12 mouse cellular contexts compared by ENCODE assay signal in genomic region chr1:152313480-152313879, GRCm38 (mm10).
DNase-seq lines count a peak whose midpoint lies in the region; ATAC-seq and TF ChIP-seq lines count a peak whose summit lies in the region.
"Had no signal": no experiment of that assay in that cellular context is flagged by ENCODE, and none has a peak within 500 bp of the region (broad histone marks: within the 10 kb centered on the region; RNA-seq: fewer than 3 reads in every experiment).

No protein-coding gene starts in this region.

- TF ChIP-seq EP300 in heart, postnatal 0 days (IDR thresholded peaks at IDR 0.05; ENCODE audit: low read depth): no peak

- no peaks in the 10 kb centered on the region for H3K27me3 ChIP-seq in heart, postnatal 0 days (ENCODE audit: control insufficient read depth, insufficient read depth, low read length)
- H3K27me3 ChIP-seq in testis, adult 2 months (ENCODE audit: control insufficient read depth, insufficient read depth, low read length): no peaks in the 10 kb centered on the region
- H3K27me3 ChIP-seq: embryonic facial prominence, embryonic 13.5 days; megakaryocyte, embryonic 14.5 days had no signal

- H3K27ac ChIP-seq in heart, postnatal 0 days (ENCODE audit: low read depth): no peak overlapping the region
- H3K27ac ChIP-seq in testis, adult 2 months (ENCODE audit: control insufficient read depth, insufficient read depth, low read depth, low read length): no peak overlapping the region
- H3K27ac ChIP-seq: embryonic facial prominence, embryonic 13.5 days; left cerebral cortex, adult 2 months had no signal

- TF ChIP-seq CTCF in heart, postnatal 0 days (IDR thresholded peaks at IDR 0.05; ENCODE audit: low read depth): peak; percentile 33; the same call in 1 of the 2 replicates
- TF ChIP-seq CTCF in testis, adult 2 months (IDR thresholded peaks at IDR 0.05; ENCODE audit: control insufficient read depth, insufficient read depth, insufficient replicate concordance, low read depth, low read length): peak; percentile 23; the same call in 1 of the 2 replicates

- H3K9ac ChIP-seq in heart, postnatal 0 days (replicated peaks; ENCODE audit: low read depth, low read length): no peak overlapping the region
- H3K9ac ChIP-seq: embryonic facial prominence, embryonic 13.5 days had no signal

- H3K4me2 ChIP-seq in heart, postnatal 0 days (ENCODE audit: low read depth, low read length): no peak overlapping the region
- H3K4me2 ChIP-seq: embryonic facial prominence, embryonic 13.5 days had no signal

- no peaks in the 10 kb centered on the region for H3K4me1 ChIP-seq in heart, postnatal 0 days (ENCODE audit: control insufficient read depth, insufficient read depth)
- no peaks in the 10 kb centered on the region for H3K4me1 ChIP-seq in testis, adult 2 months (ENCODE audit: control insufficient read depth, insufficient read depth, low read length)
- H3K4me1 ChIP-seq: embryonic facial prominence, embryonic 13.5 days had no signal

- no peak for ATAC-seq in heart, postnatal 0 days (ENCODE audit: insufficient read depth, low read depth)
- no peak for ATAC-seq in inflammation-experienced regulatory T-cells, adult 6 months

- H3K4me3 ChIP-seq in heart, postnatal 0 days (ENCODE audit: low read depth, low read length): no peak overlapping the region
- H3K4me3 ChIP-seq in testis, adult 2 months (ENCODE audit: control insufficient read depth, low read depth, low read length): no peak overlapping the region
- H3K4me3 ChIP-seq: embryonic facial prominence, embryonic 13.5 days; left cerebral cortex, adult 2 months; megakaryocyte, embryonic 14.5 days had no signal

- no peak for DNase-seq in heart, postnatal 0 days (ENCODE audit: low spot score)
- DNase-seq in heart, postnatal 14 days: no peak
- no peak for DNase-seq in testis, postnatal 10 days (ENCODE audit: low spot score)
- peak; percentile 17 for DNase-seq in embryo, embryonic 11.5 days (ENCODE audit: low read depth, low spot score)
- peak; percentile 70 for DNase-seq in thymus, postnatal 4 days
- DNase-seq in left cerebral cortex, postnatal 10 days (ENCODE audit: extremely low spot score in 1 of 2, low spot score in 2 of 2): no peak
- DNase-seq: right cerebral cortex, postnatal 25 days had no signal

- no peaks in the 10 kb centered on the region for H3K36me3 ChIP-seq in heart, postnatal 0 days (replicated peaks; ENCODE audit: control insufficient read depth, insufficient read depth, low read length)
- no peaks in the 10 kb centered on the region for H3K36me3 ChIP-seq in testis, adult 2 months (ENCODE audit: control insufficient read depth, insufficient read depth, low read length)
- H3K36me3 ChIP-seq: embryonic facial prominence, embryonic 13.5 days had no signal

- WGBS in heart, postnatal 0 days: 63% methylated on average over 2 of the region's 2 CpGs

- no peaks in the 10 kb centered on the region for H3K9me3 ChIP-seq in heart, postnatal 0 days (replicated peaks; ENCODE audit: control insufficient read depth, low read length)
- H3K9me3 ChIP-seq: embryonic facial prominence, embryonic 13.5 days had no signal

- intact Hi-C loops in heart, postnatal 14 days (cut with DNase I): no loop called here
- intact Hi-C loops in left cerebral cortex, postnatal 10 days (cut with DNase I): no loop called here

- no peak for TF ChIP-seq POLR2A in testis, adult 2 months (IDR thresholded peaks at IDR 0.05; ENCODE audit: control insufficient read depth, low read depth, low read length)

Comparison
In these comparisons a context has a peak if more than half of its experiments do, and no peak if none do; other contexts are left out.
1. DNase-seq: peak in embryo, embryonic 11.5 days (single experiment) and thymus, postnatal 4 days (single experiment); none in heart, postnatal 0 days (single experiment), heart, postnatal 14 days (0 of 2), testis, postnatal 10 days (single experiment) and left cerebral cortex, postnatal 10 days (0 of 2).